Mouse (Mus musculus) heart, adult 11 months (tissue): Measurements from ENCODE around the gene Lmo4.

Experiments used
- DNase-seq: peaks from one replicate; pipeline ENCODE4 v3.0.0; 2022

The Lmo4 gene

DNA sequence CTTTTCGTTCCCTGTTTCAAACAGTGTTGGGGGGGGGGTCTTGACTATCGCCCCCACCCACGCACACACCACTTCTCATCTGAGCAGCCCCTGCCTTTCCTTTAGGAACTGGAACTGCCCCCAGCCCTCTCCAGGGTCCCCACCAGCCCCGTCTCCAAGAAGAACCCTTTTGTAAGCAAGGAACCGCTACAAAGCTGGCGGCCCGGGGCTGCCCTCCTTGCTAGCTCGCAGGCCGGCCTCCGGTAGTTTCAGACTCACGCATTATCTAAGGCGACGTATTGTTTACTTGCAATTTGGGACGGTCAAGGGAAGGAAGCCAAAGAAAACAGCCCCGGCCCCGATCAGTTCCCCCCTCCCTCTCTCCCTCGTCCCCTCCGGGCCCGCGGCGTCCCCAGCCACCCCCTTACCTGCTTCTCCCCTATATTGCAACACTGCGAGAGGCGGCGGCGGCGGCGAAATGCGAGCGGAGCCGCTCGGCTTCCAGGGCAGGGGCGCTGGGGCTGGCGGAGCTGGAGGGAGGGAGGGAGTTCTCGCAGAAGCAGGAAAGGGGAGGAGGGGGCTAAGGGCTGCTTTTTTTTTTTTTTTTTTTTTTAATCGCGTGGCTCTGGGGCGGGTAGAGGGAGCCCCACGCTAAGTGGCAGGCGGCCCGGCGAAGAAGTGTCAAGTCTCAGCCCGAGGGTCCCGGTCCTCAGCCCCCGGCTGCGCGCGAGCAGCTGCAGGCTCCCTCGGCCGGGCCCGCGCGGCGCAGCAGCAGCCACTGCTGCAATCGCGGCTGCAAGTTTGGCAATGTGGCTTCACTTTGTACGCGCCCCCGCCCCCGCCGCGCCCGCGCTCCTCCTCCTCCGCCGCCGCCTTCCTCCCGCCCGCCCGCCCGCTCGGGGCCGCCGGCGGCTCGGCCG is at the start of gene Lmo4:
TSS of gene Lmo4 (minus strand) at position 808 of the 899 bp plus-strand sequence.
- DNase-seq, result peak; percentile 99

- DNase-seq, result peak; percentile 50
Observed at GRCm38 (mm10) chr3:144254281-144254680, 49.3 kb upstream of the Lmo4 start.

GRCm38 (mm10) chr3:144253018-144253417 is 48.0 kb upstream of the Lmo4 start:
- DNase-seq, result no peak

DNA sequence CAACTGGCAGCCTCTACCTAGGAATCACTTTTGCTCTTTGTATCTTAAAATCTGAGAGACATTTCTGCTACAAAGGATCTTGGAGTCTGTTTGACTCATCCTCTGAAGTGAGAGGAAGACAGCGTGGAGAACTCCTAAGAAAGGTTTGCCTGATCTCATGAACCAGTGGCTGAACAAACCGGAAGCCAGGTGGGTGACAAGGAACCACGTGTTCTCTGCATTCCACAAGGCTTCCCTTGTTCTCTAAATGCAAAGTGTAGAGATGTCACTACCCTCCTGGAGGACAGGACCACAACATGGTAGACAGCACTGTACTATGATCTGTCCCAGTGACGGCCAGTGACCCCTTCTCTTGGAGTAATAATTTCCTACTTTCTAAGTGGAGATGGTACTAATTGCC is 47.1 kb upstream of the Lmo4 start:
- no peak for DNase-seq

DNA sequence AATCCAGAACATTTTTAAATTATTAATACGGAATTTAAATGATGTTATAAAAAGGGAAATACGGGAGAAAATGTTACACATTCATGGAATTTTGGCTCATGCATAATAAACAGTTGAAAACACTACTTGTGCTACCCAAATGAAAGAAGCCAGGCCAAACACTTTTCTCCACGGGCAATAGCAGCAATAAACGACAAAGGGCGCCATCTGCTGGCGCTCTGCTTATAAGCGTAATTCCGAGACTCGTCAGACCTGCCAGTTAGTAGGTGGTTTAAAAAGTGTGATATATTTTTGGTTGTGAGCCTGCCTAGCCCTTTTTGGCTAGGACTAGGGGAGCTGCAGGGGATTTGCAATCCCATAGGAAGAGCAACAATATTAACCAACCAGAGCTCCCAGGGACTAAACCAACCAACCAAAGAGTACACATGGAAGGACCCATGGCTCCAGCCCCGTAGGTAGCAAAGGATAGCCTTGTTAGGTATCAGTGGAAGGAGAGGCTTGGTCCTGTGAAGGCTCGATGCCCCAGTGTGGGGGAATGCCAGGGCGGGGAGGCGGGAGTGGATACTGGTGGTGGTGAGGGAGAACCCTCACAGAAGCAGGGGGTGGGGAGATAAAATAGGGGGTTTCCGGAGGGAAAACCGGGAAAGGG is 37.1 kb upstream of the Lmo4 start:
- DNase-seq, result peak; percentile 91

- DNase-seq, result no peak
Observed at GRCm38 (mm10) chr3:144241161-144241560, 36.1 kb upstream of the Lmo4 start.

DNA sequence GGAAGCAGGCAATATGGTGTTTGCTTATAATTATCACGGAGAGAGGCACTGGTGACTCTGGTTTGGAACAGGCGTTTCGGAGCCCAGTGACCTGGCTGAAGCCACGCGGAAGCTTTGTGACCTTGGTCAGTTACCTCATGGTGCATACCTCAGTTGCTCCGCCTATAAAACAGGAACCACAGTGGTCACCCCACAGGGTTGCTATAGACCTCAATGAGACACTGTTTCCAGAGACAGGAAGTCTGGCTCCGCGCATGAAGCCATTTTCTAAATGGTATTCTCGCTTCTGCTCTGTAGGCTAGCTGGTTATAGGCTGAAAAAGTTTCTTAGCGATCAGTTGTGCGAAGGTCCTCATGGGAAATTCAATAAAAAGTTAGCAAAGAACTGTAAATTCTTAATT is 33.5 kb upstream of the Lmo4 start:
- no peak for DNase-seq

GRCm38 (mm10) chr3:144232347-144233008 is 27.5 kb upstream of the Lmo4 start:
- DNase-seq, result peak; percentile 31

GRCm38 (mm10) chr3:144231931-144232330 is 26.9 kb upstream of the Lmo4 start:
- peak; percentile 65 for DNase-seq

GRCm38 (mm10) chr3:144231419-144231818 is 26.4 kb upstream of the Lmo4 start:
- peak; percentile 69 for DNase-seq

GRCm38 (mm10) chr3:144230016-144230415 is 25.0 kb upstream of the Lmo4 start:
- peak; percentile 65 for DNase-seq

DNA sequence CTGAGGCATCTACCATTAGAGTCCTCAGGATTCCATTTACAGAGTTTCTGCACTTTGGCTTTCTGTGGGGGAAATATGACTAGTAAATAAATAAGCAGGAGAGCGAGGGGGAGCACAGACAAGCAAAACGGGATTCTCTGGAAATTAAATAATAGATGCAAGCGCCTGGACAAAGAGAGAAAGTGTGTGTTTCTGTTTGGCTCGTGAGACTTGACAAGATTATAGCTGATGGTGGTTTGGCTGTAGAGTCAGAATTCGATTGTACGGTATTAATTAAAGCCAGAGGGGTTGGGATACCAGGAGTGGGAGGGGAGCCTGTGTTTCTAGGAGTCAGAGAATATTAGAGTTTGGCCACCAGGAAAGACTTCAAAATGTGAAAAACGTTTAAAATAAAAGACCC is 24.3 kb upstream of the Lmo4 start:
- no peak for DNase-seq

GRCm38 (mm10) chr3:144225456-144226240 is 20.6 kb upstream of the Lmo4 start:
- DNase-seq, result peak; percentile 79

DNA sequence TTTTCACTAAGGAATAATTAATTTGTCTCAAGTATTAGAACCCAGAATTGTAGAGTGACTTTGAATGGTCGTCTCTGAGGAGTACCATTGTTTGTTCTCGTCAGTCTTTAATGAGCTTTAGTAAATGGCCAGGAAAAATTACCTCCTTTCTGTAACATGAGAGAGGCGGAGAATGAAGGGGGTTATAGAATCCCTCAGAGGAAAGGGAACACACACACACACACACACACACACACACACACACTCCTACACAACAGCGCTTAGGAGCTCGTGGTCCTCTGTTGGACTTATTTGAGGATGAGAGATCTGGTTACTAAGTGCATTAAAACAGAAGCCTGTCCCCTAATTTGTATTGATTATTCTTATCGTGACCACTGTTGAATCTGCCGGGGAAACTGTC is 19.6 kb upstream of the Lmo4 start:
- peak; percentile 23 for DNase-seq

GRCm38 (mm10) chr3:144223377-144224105 is 18.5 kb upstream of the Lmo4 start:
- DNase-seq, result peak; percentile 64

- peak; percentile 66 for DNase-seq
Observed at GRCm38 (mm10) chr3:144222381-144222780, 17.4 kb upstream of the Lmo4 start.

GRCm38 (mm10) chr3:144207498-144207897 is 2.5 kb upstream of the Lmo4 start:
- DNase-seq, result peak; percentile 82

DNA sequence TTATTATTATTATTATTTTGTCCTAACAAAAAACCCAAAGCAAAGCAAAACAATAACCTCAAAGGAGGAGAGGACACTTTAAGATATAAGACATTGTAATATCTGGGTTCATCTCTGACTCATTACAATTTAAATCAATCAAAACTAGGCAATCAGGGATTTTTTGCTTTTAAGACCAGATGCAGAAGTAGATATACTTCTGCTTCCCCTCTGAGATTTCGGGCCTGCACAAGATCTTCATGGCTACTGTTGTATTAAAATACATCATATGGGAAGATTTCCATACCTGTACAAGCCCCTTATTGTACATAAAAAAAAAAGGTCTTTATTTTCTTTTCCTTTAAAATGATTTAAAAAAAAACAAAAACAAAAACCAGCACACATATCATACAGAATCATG is 1.9 kb upstream of the Lmo4 start:
- DNase-seq, result peak; percentile 53

- peak; percentile 3 for DNase-seq
Observed at GRCm38 (mm10) chr3:144206261-144206660, 1.2 kb upstream of the Lmo4 start.

DNA sequence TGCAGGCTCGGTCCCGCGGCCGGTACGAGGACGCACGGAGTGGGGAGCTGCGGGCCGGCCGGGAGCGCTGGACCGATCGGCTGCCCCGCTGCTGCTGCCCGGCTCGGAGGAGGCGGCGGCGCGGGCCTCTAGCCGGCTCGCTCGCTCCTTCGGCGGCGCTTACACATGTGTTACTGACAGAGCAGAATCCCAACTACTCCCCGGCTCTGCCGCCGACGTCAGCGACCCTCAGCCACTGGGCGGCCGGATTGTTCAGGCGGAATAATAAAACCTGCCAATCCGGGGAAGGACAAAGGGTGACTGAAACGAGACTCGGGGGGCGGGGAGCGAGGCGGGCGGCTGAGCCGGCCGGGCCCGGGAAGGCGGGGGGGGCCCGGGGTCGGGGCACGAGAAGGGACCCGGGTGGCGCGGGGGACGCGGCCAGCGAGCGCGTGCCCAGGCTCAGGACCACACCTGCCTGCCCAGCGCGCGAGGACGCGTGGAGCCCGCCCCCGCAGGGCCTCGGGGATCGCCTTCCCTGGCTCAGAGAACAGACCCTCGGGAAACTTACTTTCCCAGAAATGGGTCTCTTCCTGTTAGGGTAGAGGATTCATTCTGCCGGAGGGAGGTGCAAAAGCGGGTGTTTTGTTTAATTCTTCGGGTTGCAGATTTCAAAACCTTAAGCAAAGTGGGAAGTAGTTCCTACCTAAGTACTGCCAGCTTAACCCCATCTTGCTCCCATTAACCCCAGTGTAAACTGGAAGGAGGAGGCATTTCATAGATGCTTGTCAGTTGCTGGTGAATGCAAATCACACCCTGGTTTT is 532 bp upstream of the Lmo4 start:
- DNase-seq, result peak; percentile 100

DNA sequence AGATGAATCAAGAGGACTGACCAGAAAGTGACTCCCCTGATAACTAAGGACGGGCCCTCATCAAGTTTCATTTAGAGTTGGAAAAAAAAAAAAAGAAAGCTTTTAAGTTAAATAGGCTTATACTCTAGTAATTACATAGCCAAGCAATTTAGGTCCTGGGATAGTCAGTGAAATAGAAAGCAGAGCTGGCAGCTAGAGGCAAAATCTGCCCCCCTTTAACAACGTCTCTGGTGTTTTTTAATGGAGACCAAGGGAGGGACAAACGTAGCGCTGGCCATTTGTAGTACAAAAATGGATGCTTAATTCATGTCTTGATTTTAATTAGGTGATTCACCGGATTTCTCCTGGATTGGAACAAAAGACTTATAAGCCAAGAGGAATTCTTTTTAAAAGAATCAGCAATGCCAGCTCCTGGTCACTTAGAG is 1.0 kb downstream of the Lmo4 start:
- peak; percentile 79 for DNase-seq
